Mouse (Mus musculus) liver (tissue): ENCODE results near the gene Olfr62.

Source experiments
- DNase-seq: peaks from one replicate; pipeline ENCODE4 v3.0.0-alpha.2; 2020; ENCODE audit warnings: mixed read lengths

The Olfr62 gene

DNA sequence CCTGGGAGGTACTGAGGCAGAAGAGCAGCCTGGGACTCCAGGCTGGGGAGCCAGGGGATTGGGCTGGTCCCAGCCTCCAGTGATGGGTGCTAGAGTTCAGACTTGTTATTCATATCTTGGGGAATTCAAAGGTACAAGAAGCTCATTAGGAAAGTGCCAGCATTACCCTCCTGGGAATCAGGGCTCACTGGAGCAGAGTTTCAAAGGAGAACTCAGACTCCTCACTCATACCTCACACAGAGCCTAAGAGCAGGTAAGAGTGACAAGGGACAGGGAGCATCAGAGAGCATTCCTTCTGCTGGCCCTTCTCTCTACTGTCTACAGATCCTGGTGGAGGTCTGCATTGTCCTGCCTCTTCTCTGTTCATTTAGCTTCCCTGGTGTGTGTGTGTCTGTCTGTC is at the start of gene Olfr62:
Olfr62 (plus strand) TSS at position 301 of the 400 bp plus-strand sequence.
- no peak for DNase-seq

- no peak for DNase-seq
Measured at GRCm38 (mm10) chr4:118609836-118610235, 48.9 kb upstream of the Olfr62 start.

DNA sequence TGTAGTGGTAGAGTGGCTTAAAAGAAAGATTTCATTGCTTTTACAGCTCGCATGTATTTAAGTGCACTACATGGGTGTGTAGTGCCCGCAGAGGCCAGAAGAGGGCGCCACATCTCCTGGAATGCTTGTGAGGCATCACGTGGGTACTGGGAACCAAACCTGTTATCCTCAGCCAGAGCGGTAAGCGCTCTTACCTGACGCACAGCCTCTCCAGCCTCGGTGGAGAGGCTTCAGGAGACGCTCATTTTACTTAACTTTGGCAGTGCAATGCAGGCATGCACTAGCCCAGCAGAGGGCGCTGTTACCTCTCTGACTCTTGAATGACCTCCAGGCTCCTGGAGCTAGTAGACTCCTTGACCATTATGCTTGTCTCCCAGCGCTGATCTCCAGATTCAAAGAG is 46.1 kb upstream of the Olfr62 start:
- peak; percentile 46 for DNase-seq

DNA sequence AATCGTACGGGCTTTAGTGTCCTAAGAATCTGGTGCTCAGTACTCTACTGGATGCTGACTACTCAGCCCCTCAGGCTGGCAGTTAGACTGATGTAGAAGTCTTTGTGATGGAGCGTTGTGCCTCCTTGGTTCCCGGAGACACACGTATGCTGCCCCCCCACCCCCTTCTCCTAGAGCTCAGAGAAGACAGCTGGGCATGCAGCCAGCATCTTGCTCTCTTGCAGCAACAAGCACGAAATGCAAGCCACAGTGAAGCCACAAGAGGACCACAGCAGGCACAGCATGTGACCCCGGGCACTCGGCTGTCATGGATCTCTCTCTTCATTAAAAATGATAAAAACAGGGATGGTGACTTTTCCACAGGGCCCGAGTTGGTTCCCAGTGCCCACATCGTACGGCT is 43.3 kb upstream of the Olfr62 start:
- no peak for DNase-seq

- peak; percentile 86 for DNase-seq
Measured at GRCm38 (mm10) chr4:118620279-118620966, 38.3 kb upstream of the Olfr62 start, which contains the start of the genes Cfap57 and Ebna1bp2. TSS of gene Cfap57 (minus strand) at chr4:118620777. TSS of gene Ebna1bp2 (plus strand) at chr4:118620799.

DNA sequence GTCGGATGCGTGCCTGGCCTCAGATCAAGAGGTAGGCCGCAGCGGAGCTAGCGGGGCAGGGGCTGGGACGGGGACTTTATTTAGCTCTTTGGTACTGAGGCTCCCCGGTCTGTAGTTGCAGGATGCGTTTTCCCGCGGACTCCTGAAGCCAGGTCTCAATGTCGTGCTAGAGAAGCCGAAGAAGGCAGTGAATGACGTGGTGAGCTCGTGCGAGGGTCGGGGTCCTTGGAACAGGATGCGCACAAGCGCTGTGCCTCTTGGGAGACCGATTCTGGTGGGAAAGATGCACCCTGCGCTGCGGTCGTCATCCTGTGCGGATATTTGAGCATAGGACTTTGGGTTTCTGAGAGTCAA is 37.8 kb upstream of the Olfr62 start:
- DNase-seq, result no peak

DNA sequence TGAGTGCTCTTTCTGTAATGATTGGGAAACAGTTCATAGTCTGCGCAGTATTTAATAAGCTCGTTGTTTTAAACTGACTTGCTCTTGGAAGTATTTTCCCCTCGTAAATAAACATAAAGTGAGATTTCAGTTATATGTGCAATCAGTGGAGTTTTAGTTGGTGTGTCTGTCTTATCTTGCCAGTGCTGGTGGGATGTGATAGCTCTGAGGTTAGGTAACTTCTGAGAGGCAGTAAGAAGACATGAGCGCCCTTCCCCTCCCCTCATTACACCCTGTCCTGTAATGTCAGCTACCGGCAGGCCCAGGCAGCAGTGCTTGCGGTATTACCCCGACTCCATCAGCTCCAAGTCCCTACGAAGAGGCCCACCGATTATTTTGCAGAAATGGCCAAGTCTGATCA is 37.0 kb upstream of the Olfr62 start:
- DNase-seq, result peak; percentile 22

- DNase-seq, result no peak
Measured at GRCm38 (mm10) chr4:118630261-118630660, 28.5 kb upstream of the Olfr62 start.

GRCm38 (mm10) chr4:118642346-118643190 is 16.2 kb upstream of the Olfr62 start:
- DNase-seq, result no peak

DNA sequence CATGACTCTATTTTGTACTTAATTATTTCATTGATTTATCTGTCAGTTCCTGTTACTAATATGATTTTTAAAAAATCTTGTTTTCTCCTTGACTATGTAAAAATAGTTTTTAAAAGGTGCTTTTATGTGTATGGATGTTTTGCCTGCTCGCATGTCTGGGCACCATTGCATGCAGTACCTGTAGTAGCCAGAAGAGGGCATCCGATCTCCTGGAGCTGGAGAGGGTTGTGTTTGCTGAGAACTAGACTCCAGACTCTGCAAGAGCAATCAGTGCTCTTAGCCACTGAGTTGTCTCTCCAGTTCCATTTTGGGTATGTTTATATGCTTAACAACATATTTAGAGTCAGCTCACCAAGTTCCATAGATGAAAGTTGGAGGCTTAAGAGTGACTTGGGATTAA is 13.5 kb upstream of the Olfr62 start:
- DNase-seq, result peak; percentile 66

DNA sequence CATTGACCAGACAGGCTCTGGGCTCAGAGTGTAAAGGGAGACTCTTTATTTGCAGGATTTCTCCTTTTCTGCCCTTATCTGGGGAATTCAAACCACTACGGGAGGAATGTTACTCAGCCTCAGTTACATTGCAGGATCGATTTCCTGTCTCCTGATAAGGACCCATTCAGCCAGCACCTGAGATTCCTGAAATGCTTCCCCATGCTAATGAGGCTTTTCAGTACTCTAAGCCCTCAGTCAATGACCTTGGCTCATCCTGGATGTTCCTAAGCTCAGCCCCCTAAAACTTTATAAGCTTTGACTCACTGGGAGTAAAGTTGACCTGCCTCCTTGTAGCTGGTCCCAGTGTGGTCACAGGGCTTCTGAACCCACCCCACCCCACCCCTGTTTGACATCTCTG is 28.3 kb downstream of the Olfr62 start:
- no peak for DNase-seq

- DNase-seq, result peak; percentile 4
Measured at GRCm38 (mm10) chr4:118692412-118692973, 33.7 kb downstream of the Olfr62 start, which contains the start of gene Olfr1342. TSS of gene Olfr1342 (minus strand) at chr4:118692756.

DNA sequence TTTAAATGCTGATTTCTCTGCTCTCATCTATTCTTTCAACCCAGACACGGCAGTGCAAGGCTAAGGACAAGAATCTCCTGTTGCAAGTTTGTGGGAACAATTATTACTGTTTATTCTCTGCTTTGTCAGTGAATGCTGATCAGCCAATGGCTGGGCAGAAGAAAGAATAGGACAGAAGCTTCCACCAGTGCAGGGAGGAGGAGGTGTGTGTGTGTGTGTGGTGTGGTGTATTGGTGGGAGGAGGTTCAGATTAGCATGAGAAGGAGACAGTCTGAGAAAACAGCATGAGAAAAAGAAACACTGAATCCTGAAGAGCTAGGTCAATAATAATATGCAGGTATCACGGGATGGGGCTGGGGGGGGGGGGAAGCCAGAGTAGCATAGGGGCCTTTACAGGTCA is 35.1 kb downstream of the Olfr62 start:
- no peak for DNase-seq

GRCm38 (mm10) chr4:118703223-118703622 is 44.5 kb downstream of the Olfr62 start, which contains the start of gene Olfr1341:
TSS of gene Olfr1341 (plus strand) at chr4:118703523.
- DNase-seq, result no peak

DNA sequence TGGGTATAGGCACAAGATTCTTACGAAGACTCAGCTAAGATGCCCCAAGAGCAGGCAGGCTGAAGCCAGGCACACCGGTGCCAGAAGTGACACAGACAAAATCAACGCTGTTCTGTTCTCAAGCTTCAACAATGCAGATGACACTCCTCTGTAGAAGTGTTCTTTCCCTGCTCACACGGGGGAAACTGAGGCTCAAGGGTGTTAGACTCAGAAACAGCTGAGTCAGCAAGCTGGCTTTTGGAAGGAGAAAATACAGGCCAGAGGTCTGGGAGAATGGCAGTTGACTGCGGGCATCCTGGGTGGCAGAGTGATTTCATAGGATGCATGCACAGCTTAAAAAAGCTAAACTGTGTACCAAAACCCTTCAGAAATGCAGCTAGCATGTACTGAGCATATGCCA is 49.3 kb downstream of the Olfr62 start:
- no peak for DNase-seq

- no peak for DNase-seq
Measured at GRCm38 (mm10) chr4:118711656-118712055, 52.9 kb downstream of the Olfr62 start.
